Mouse (Mus musculus): ENCODE measurements around the gene Fbxl8.

Gene Fbxl8

GRCm38 (mm10) chr8:105252680-105253537, 11.5 kb upstream of the Fbxl8 start:
- ChIA-PET POLR2A (interaction anchor here (0.6 to 14.1 kb wide), 31 partner anchors 12 to 96 kb away, joined by 3 to 255 read pairs (median 5); partner anchors contain the start of genes 4931428F04Rik (in 3 of the 4), D230025D16Rik (in 3 of the 4), Fhod1 (in 2 of the 4) and Exoc3l (in 1 of the 4)), CTCF (interaction anchor here (0.6 to 4.2 kb wide), 34 partner anchors 8 to 352 kb away, joined by 3 to 37 read pairs (median 5); partner anchors contain the start of genes D230025D16Rik (in 3 of the 4), 4931428F04Rik (in 1 of the 4), Fbxl8 (in 1 of the 4) and Hsf4 (in 1 of the 4))

- POLR2A ChIA-PET, result interaction anchor here (0.5 to 14.1 kb wide), 40 partner anchors 9 to 883 kb away, joined by 3 to 255 read pairs (median 5); partner anchors contain the start of genes 4931428F04Rik (in 3 of the 4), D230025D16Rik (in 3 of the 4), Fhod1 (in 2 of the 4) and E2f4 (in 1 of the 4)
- CTCF ChIA-PET, result interaction anchor here (0.6 to 4.2 kb wide), 53 partner anchors 9 to 719 kb away, joined by 3 to 37 read pairs (median 4); partner anchors contain the start of genes D230025D16Rik (in 3 of the 4), Fbxl8 (in 2 of the 4), 4931428F04Rik (in 1 of the 4) and Car7 (in 1 of the 4)
These were observed 10.7 kb upstream of the Fbxl8 start for GRCm38 (mm10) chr8:105253766-105254151.

- ChIA-PET CTCF (interaction anchor here (0.5 to 4.2 kb wide), 60 partner anchors 10 to 787 kb away, joined by 3 to 37 read pairs (median 4); partner anchors contain the start of genes D230025D16Rik (in 3 of the 4), Fbxl8 (in 2 of the 4), 4931428F04Rik (in 1 of the 4) and Car7 (in 1 of the 4)), POLR2A (interaction anchor here (0.5 to 14.1 kb wide), 54 partner anchors 9 to 883 kb away, joined by 3 to 255 read pairs (median 5); partner anchors contain the start of genes 4931428F04Rik (in 3 of the 4), D230025D16Rik (in 3 of the 4), E2f4 (in 2 of the 4) and Exoc3l (in 2 of the 4))
These were observed 10.1 kb upstream of the Fbxl8 start for GRCm38 (mm10) chr8:105254152-105254965.

GRCm38 (mm10) chr8:105254966-105255350, 9.5 kb upstream of the Fbxl8 start, which contains the start of gene B3gnt9:
Gene B3gnt9 (minus strand): TSS chr8:105255153.
- ChIA-PET POLR2A (interaction anchor here (0.6 to 14.1 kb wide), 44 partner anchors 8 to 432 kb away, joined by 3 to 255 read pairs (median 5); partner anchors contain the start of genes D230025D16Rik (in 3 of the 4), 4931428F04Rik (in 2 of the 4), E2f4 (in 2 of the 4) and Hsf4 (in 2 of the 4)), CTCF (interaction anchor here (0.5 to 4.2 kb wide), 30 partner anchors 10 to 788 kb away, joined by 3 to 37 read pairs (median 4); partner anchors contain the start of genes 4931428F04Rik (in 1 of the 4), Fbxl8 (in 1 of the 4), Fhod1 (in 1 of the 4) and Gfod2 (in 1 of the 4))

GRCm38 (mm10) chr8:105257318-105258114, 6.9 kb upstream of the Fbxl8 start:
- POLR2A ChIA-PET, result interaction anchor here in 3 of 4 experiments (0.6 to 14.1 kb wide), 9 partner anchors 11 to 36 kb away, joined by 3 to 255 read pairs (median 8); partner anchors contain the start of genes D230025D16Rik (in 2 of the 3), 4931428F04Rik (in 1 of the 3) and Hsf4 (in 1 of the 3)
- CTCF ChIA-PET, result interaction anchor here in 3 of 4 experiments (0.5 to 1.5 kb wide), 10 partner anchors 22 to 617 kb away, joined by 3 to 10 read pairs (median 3); no protein-coding TSS in a partner anchor

GRCm38 (mm10) chr8:105258911-105259720, 5.3 kb upstream of the Fbxl8 start:
- ChIA-PET POLR2A (interaction anchor here in 3 of 4 experiments (0.5 to 14.1 kb wide), 28 partner anchors 9 to 657 kb away, joined by 3 to 255 read pairs (median 4); partner anchors contain the start of genes D230025D16Rik (in 2 of the 3), 4931428F04Rik (in 1 of the 3), E2f4 (in 1 of the 3) and Nol3 (in 1 of the 3)), CTCF (interaction anchor here (0.5 to 3.9 kb wide), 80 partner anchors 9 to 657 kb away, joined by 3 to 40 read pairs (median 5); partner anchors contain the start of genes 4931428F04Rik (in 2 of the 4), D230025D16Rik (in 2 of the 4), E2f4 (in 2 of the 4) and Cbfb (in 1 of the 4))

GRCm38 (mm10) chr8:105259721-105260320, 4.6 kb upstream of the Fbxl8 start:
- POLR2A ChIA-PET, result interaction anchor here in 3 of 4 experiments (0.5 to 14.1 kb wide), 28 partner anchors 8 to 658 kb away, joined by 3 to 255 read pairs (median 4); partner anchors contain the start of genes D230025D16Rik (in 2 of the 3), 4931428F04Rik (in 1 of the 3), E2f4 (in 1 of the 3) and Nol3 (in 1 of the 3)
- CTCF ChIA-PET, result interaction anchor here (0.5 to 3.9 kb wide), 93 partner anchors 9 to 657 kb away, joined by 3 to 40 read pairs (median 4); partner anchors contain the start of genes 4931428F04Rik (in 4 of the 4), E2f4 (in 2 of the 4), Hsf4 (in 2 of the 4) and Cbfb (in 1 of the 4)

GRCm38 (mm10) chr8:105260371-105261099, 3.9 kb upstream of the Fbxl8 start:
- ChIA-PET CTCF (interaction anchor here (0.6 to 3.9 kb wide), 92 partner anchors 8 to 658 kb away, joined by 3 to 40 read pairs (median 4); partner anchors contain the start of genes 4931428F04Rik (in 4 of the 4), E2f4 (in 2 of the 4), Hsf4 (in 2 of the 4) and Cbfb (in 1 of the 4)), POLR2A (interaction anchor here in 3 of 4 experiments (0.5 to 14.1 kb wide), 23 partner anchors 8 to 659 kb away, joined by 3 to 255 read pairs (median 4); partner anchors contain the start of genes 4931428F04Rik (in 1 of the 3), D230025D16Rik (in 1 of the 3), E2f4 (in 1 of the 3) and Nol3 (in 1 of the 3))

- POLR2A ChIA-PET, result interaction anchor here in 3 of 4 experiments (0.5 to 14.1 kb wide), 9 partner anchors 14 to 40 kb away, joined by 3 to 255 read pairs (median 3); partner anchors contain the start of genes 4931428F04Rik (in 1 of the 3) and D230025D16Rik (in 1 of the 3)
- CTCF ChIA-PET, result interaction anchor here in 3 of 4 experiments (0.5 to 3.9 kb wide), 20 partner anchors 12 to 880 kb away, joined by 3 to 40 read pairs (median 4); partner anchors contain the start of genes 4931428F04Rik (in 1 of the 3) and D230025D16Rik (in 1 of the 3)
These were observed 3.0 kb upstream of the Fbxl8 start for GRCm38 (mm10) chr8:105261326-105261980.

GRCm38 (mm10) chr8:105263244-105263912, 1.1 kb upstream of the Fbxl8 start:
- CTCF ChIA-PET, result interaction anchor here in 1 of 4 experiments (0.9 kb wide), 1 partner anchor 8 kb away, joined by 3 read pairs; no protein-coding TSS in a partner anchor
- POLR2A ChIA-PET, result interaction anchor here in 2 of 4 experiments (0.6 to 1.7 kb wide), 7 partner anchors 9 to 92 kb away, joined by 3 to 7 read pairs (median 3); partner anchors contain the start of genes B3gnt9 (in 1 of the 2) and E2f4 (in 1 of the 2)

GRCm38 (mm10) chr8:105265128-105265527, 680 bp downstream of the Fbxl8 start:
- ChIA-PET CTCF (interaction anchor here (0.5 to 2.9 kb wide), 15 partner anchors 10 to 348 kb away, joined by 3 to 14 read pairs (median 3); partner anchors contain the start of genes B3gnt9 (in 2 of the 4) and Tppp3 (in 1 of the 4)), POLR2A (interaction anchor here (0.5 to 2.2 kb wide), 14 partner anchors 9 to 334 kb away, joined by 3 to 6 read pairs (median 4); partner anchors contain the start of genes B3gnt9 (in 3 of the 4), D230025D16Rik (in 1 of the 4), Exoc3l (in 1 of the 4) and Nol3 (in 1 of the 4))

- ChIA-PET CTCF (interaction anchor here (0.6 to 2.9 kb wide), 7 partner anchors 12 to 664 kb away, joined by 3 to 14 read pairs (median 6); partner anchors contain the start of genes B3gnt9 (in 1 of the 4) and Exoc3l (in 1 of the 4)), POLR2A (interaction anchor here in 1 of 4 experiments (1.1 to 1.7 kb wide), 2 partner anchors 10 to 18 kb away, joined by 3 to 6 read pairs; partner anchors contain the start of gene Nol3)
These were observed 2.3 kb downstream of the Fbxl8 start for GRCm38 (mm10) chr8:105266775-105267174.

Measured in embryonic stem cell, embryonic (primary cell).